Mouse (Mus musculus) liver, postnatal 0 days (tissue): ENCODE data around the gene Tecr.

Experiments used
- CTCF ChIP-seq: sonication (generic); IDR thresholded peaks from 2 replicates; pipeline ENCODE4 v1.5.1; 2016; ENCODE audit warnings: antibody characterized with exemption, low read depth
- EP300 ChIP-seq: IDR thresholded peaks from 2 replicates; pipeline ENCODE4 v1.6.1; 2016; ENCODE audit warnings: antibody characterized with exemption, low read depth, mild to moderate bottlenecking

GRCm38 (mm10) chr8:83567668-83568067 lies 40.1 kb downstream of the Tecr start:
- TF ChIP-seq CTCF (no peak), EP300 (no peak)
